Mouse (Mus musculus): ENCODE results near the gene Brix1.
"Not testable (repeated sequence)": the region's sequence is repeated elsewhere in the genome, so short reads cannot be mapped to it uniquely, and the experiment has no call there.

Brix1 gene

DNA sequence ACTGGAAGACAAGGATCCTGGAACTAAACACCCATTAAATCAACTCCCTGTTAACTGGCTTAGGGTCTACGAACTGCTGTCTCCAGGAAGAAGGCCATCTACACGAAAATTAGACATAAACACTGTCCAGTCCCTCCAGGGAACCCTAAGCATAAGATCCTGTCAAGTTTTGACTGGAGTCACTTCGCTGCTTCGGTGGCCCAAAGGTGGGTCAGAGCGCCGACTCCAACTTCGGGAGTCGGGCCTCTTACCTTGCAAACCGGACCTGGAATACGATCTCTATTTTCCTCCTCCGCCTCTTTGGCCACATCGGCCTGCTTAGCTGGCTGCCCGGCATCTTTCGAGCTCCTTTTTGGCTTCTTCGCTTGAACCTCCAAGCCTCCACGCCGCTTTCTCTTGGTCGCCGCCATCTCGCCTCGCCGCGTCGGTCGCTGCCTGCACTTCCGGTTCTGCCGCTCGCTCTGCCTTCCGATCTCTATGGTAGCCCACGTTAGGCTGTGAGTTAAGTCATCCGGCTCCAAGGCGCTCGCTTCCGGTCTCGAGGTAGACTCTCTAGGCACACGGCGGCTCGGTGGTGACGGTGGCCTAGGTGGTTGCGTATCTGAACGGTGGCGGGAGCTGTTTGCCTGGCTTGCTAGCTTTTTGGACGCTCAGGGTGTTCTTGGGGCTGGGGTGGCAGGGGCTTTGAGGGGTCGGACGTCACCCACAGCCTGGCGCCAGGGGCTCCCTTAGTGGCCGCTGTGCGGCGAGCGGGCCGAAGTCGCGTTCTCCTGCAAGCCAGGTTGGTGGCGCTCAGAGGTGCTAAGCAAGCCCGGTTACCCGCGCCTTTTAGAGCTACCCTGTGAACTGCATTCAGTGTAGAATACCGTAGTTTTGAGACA is at the start of gene Brix1, which contains the start of gene Rad1:
Gene Brix1 (minus strand): TSS at position 464 of the 881 bp plus-strand sequence.
Gene Rad1 (plus strand): TSS at position 535 of the 881 bp plus-strand sequence.
- DNase-seq (ENCODE audit: low spot score): peak; percentile 95

DNA sequence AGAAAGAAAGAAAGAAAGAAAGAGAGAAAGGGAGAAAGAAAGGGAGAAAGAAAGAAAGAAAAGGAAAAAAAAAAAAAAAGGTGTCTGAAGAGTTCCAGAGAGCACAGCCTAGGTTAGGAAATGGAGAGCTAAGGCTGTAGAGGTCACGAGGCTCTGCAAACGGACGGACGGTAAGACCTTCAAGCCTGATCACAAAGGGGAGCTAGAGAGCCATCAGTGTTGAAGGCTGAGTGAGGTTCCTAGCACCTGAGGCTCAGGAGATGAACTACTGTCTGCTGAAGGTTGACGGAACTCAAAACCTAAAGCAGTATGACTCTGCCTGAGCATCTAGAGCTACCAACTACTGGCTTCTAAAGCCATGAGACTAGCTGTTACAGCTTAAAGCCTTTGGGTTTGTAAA is 48.8 kb upstream of the Brix1 start:
- DNase-seq (ENCODE audit: low spot score): no peak

DNA sequence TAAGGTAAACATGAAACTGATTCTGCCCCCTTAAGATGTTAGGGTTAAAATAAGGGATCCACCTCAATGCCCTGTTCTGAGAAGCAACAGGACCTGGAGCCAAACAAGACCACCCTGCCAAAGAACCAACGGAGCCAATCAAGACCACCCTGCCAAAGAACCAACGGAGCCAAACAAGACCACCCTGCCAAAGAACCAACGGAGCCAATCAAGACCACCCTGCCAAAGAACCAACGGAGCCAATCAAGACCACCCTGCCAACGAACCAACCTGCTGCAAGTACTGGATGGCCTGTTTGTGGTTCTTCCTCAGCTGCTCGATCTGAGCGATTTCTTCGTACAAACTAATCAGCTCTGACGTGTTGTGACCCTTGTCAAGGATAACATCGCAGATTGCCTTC is 47.6 kb upstream of the Brix1 start:
- not testable (repeated sequence) for DNase-seq (ENCODE audit: low spot score)

DNA sequence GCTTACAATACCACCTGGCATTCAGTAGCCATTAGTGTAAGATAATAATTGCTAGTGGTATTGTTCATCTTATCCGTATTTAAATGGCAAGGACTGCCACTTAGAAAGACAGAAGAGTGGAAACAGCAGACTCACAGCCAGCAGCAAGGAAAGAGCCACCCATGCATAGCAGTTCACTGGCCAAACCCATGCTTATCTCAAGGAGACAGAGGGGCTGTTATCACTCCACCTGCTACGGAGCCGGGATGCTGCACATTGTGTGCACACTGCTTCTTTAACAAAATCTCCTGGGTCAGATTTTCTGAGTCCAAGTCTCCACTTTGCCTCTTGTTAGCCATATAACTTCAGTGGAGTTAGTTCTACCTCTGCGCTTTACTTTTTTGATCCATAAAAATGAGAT is 45.6 kb upstream of the Brix1 start:
- no peak for DNase-seq (ENCODE audit: low spot score)

DNA sequence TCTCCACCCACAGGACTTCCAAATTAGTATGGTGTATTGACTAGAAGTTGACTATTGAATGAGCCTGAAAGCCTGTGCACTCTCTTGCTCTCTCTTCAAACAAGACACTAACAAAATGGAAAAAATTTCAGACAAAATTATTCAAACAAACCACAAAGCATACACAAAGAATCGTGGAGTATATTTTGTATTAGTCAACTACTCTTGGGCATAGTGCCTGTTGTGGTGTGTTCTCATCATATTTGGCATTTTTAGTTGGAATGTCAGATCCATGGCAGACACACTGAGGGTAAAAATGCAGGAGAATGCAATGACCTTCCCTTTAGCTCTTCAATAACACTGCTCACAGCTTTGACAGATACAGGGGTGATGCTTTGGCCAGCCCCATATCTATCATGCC is 40.1 kb upstream of the Brix1 start:
- DNase-seq (ENCODE audit: low spot score): no peak

DNA sequence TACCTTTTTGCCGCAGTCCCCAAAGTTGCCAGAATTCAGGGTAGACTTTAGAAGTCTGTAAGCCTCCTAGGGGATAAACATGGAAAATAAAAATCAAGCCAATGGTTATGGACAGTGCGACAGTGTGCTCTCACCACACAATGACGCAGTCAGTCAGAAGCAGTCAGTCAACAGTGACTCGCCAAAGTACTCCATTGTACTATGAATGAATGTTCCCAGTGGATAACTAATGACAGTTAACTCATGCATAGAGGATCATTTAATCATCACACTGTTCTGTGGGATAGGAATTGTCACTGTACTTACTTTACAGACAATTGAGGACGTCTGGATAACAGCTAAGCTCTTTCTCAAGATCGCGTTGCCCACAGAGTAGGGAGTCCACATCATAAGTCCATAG is 29.4 kb upstream of the Brix1 start:
- no peak for DNase-seq (ENCODE audit: low spot score)

DNA sequence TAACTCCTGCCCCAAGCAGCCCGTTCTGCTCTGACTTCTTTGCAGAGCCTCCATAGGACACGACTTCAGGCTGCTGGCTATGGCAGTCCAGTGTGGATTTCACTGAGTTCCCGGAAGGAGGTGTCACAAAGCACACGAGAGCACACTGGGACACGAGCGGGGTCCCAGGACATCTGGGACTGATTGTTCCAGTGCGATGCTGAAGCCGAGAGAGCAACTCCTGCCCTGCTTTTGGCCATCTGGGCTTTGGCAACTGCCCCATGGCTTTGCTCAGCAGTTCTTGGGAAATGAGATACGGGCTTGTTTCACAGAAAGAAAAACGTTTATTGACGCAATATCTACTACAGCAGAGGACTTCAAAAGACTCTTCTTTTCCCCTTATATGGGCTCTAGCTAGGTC is 20.4 kb upstream of the Brix1 start:
- peak; percentile 6 for DNase-seq (ENCODE audit: low spot score)

DNA sequence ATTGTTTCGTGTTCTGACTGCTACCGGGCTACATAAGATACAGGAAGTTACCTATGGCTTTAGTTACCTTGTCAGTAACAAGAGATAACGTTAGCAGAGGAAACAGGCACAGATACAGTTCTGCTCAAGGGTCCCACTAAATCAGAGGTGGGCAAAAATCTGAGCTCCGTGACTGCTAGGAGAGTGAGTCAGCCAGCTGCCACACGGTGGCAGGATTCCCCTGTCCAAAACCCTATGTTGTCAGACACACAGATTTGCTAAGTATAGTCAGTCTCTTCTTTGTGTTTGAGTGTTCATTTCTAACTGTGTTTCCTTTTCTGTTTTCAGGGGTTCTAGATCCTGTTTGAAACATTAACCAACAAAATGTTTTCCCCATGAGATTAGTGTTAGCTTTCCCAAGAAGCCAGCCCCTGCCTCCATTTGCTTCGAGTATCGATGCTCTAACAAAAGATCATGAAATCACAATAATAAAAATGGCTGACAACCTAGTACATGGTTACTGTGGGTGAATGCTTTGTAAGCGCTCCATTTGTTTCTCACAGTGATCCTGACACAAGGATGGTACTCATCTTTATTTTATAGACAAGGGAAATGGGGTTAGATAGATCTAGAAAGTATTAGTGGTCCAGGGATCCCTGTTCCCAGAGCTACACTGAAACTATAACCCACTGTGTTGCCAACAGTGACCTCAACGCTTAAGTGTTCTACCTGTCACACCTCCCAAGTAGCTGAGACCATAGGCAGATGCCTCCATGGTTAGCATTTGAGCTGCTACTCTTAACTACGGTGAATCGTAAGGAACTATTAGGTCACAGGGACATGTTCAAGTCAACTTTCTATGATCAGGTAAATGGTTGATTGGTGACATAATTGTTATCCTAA is 15.3 kb upstream of the Brix1 start:
- DNase-seq (ENCODE audit: low spot score): peak; percentile 12

DNA sequence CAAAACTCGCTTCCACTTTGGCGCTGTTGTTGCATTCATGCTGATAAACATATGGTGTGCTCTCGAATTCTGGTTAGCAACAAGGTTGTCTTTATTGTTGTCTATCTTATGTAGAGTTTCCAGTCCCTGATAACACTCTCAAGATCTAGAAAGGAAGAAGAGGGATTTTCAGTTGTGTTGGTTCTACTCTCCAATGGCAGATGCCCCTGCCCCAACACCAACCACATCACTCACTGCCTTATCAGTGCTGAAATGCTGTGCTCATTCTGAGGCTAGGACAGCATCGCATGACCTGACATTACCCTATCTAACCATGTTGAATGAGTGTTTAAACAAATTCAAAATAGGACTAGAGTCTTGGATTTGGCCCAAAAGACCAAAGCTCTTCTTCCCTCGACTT is 14.3 kb upstream of the Brix1 start:
- DNase-seq (ENCODE audit: low spot score): no peak

DNA sequence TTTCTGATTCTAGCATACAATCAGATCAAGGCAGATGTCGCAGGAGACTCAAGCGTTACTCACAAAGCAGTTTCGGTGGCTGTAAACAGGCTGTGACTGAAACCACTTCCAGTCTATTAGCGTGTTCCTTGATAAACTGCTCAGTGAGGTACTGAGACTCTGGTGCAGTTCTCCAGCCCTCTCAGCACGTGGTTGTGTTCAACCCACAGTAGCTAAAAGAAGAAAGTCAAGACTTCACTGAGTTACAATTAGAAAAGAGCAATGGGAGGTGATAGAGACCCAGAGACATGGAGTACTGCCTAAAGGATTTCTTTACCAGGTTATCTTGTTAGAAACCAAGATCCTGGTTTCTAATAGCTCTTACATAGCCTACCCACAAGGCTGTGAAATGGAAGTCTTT is 13.8 kb upstream of the Brix1 start:
- no peak for DNase-seq (ENCODE audit: low spot score)

DNA sequence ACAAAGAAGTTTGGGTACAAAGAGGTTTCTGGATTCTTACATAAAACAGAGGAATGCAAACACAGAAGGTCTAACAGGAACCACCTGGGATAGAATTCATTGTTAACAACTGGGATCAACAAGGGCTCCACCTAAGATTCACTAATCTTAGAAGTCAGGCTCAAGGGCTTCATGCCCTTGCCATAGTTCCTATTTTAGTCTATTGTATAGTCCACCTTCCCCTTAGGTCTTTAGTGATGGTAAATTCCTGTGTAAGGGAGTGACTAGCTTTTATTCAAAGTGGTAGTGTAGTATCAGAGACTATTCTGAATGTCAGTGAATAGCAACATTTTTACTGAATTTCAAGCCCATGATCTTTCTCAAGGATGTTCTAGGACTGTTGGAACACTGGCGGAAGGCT is 10.9 kb upstream of the Brix1 start:
- DNase-seq (ENCODE audit: low spot score): not testable (repeated sequence)

DNA sequence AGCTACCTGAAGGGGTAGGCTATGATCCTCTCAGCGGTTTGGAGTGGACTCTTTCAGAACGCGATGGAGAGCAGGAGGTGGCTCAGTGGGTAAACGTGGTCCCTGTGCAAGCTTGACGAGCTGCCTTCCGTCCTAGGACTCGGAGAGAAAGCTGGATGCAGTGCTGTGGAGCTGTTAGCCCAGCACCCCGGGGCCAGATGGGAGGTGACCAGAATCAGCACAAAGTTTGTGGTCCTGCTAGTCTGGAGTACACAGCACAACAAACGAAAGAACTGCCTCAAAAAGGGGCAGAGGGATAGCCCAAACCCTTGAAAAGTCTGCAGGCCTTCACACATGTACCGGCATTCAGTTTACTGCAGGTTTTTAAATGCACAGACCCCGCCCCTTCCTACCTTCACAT is 10.2 kb upstream of the Brix1 start:
- DNase-seq (ENCODE audit: low spot score): no peak

DNA sequence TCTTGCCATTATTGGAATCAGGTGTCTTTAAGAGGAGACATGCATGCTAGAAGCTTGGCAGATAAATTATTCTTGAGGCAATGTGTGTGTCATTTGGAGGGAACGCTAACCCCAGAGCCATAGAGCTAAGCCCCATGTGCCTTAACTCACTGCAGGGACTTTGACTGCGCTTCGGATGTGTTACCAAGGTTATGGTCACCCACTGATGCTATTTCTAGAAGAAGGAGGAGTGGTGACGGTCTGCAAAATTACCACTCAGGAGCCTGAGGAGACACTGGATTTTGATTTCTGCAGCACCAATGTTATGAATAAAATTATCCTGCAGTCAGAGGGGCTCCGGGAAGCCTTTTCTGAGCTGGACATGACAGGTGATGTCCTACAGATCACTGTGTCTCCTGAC is 4.4 kb upstream of the Brix1 start:
- DNase-seq (ENCODE audit: low spot score): no peak

DNA sequence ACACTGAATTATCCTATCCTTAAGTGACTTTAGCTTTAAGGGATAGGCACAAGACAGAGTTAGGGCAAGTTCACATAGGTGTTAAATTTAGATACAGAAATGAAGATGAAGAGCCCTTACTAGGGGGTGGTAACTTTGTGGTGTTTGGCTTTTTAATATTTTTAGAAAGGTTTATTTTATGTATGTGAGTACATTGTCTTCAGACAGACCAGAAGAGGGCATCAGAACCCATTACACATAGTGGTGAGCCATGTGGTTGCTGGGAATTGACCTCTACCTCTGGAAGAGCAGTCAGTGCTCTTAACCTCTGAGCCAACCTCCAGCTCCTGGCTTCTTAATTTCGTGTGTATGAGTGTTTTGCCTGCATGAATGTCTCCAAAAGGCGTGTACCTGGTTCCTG is 1.5 kb upstream of the Brix1 start:
- no peak for DNase-seq (ENCODE audit: low spot score)

DNA sequence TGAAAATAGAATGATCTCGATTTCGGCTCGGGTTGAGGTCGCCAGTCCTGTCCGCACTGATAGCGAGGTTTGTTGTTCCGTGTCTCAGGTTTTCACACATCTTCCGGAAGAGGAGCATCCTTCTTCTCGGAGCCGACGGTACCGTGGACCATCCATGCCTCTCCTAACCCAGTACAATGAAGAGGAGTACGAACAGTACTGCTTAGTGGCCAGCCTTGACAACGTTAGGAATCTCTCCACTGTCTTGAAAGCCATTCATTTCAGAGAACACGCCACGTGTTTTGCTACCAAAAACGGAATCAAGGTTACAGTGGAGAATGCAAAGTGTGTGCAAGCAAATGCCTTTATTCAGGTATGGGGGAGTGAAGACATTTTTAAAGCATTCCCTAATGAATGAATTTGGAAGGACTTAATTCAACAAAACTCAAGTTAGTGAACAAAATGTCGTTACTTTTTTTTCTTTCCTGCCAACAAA is 655 bp upstream of the Brix1 start:
- DNase-seq (ENCODE audit: low spot score): no peak

DNA sequence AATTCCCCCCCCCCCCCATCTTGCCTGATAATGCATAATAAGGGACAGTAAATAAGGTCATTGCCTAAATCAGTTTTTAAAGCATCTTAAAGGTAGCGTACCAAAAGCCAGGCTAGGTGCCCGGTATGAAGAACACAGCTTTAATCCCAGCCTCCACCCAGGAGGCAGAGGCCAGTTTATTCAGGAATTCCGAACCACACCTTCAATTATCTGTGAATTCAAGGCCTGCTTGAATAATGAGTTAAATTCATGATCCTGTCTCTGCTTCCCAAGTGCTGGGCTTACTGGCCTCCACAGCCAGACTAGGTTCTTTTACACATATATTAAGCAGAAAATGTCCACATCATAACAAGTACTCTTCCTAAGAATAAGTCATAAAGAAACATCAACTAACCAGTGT is 14.8 kb downstream of the Brix1 start:
- DNase-seq (ENCODE audit: low spot score): no peak

DNA sequence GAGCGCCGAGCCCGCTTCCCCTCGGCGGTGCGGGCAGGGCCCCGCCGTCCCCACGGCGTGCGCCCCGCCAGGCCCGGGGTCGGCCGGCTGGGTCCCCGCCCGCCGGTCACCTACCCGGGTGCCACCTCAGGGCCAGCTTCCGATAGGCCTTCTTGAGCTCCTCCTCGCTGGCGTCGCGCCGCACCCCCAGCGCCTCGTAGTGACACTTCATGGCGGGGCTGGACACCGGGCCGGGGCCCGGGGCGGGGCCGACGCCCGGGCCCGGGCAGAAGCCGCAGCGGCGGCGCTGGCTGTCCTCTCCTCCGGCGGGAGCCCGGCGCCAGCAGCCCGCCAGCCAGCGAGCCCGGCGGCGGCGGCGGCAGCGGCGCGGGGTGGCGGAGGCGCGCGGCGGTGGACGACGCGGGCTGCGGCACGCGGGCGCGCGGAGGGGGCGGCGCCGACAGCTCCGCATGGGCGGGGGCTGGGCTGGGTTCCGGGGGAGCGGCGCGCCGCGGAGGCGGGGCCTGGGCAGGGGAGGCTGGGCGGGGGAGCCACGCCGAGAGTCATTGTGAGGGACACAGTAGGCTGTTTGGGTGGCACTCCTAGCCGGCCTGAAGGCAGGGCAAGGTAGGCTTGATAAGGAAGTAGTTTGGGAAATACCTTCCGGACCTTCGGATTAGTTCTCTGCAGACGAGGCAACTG is 15.5 kb downstream of the Brix1 start, which contains the start of gene Dnajc21:
Gene Dnajc21 (minus strand): TSS at position 366 of the 681 bp plus-strand sequence.
- DNase-seq (ENCODE audit: low spot score): peak; percentile 92

DNA sequence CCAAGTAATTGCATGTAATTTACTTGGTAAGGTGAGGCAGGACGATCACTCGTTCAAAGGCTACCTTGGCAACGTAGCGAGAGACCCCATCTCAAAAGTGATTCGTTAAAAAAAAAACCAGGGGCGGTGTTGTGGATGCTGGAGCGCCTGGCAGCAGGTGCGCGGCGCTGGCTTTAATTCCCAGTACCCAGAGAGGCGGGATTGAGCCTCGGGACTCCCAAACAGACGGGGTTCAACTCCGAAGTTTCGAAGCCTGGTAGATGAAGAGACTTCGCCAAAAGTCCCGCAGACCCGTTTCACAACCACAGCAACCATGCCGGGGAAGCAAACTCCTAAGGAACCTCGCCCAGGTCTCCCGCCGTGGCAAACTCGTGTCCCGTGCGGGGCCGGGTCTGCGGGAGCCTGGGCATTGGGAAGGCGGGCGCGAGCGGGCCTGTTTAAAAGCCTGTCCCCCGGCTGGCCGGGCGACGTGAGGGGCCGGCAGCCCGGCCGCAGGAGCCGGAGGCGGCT is 16.1 kb downstream of the Brix1 start:
- no peak for DNase-seq (ENCODE audit: low spot score)

DNA sequence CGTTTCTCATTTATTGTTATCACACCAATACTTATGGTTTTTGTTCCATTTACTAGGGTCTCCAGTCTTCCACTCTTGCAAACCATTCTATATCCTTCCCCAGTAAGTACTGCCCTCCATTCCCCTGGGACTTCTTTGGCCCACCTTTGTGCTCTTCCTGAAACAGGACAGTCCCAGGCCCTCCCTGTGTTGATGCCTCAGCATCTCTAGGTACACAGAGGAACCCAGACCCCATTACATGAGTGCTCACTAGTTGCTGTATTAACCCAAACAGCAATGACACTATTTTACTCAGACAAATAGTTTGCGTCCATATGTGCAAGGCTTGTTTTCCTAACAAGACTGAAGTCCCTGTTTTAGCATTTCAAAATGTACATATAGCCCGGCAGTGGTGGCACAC is 17.0 kb downstream of the Brix1 start:
- no peak for DNase-seq (ENCODE audit: low spot score)

DNA sequence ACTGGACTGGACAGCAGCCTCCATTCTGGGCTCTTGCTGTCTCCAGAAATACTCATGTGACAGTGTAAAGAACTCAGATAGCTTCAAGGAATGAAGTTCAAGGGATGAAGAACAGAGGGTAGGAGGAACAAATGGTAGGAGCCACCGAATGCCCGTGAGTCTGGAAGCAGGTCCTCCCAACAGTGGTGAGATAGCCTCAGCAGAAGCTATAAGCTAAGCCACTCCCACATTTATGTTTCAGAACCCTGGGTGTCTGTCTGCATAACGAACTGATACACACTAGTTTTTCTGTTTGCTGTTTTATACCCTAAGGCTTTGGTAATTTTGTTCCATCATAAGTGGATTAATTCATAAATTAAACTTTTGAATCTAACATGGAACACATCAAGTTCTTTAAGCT is 21.1 kb downstream of the Brix1 start:
- no peak for DNase-seq (ENCODE audit: low spot score)

DNA sequence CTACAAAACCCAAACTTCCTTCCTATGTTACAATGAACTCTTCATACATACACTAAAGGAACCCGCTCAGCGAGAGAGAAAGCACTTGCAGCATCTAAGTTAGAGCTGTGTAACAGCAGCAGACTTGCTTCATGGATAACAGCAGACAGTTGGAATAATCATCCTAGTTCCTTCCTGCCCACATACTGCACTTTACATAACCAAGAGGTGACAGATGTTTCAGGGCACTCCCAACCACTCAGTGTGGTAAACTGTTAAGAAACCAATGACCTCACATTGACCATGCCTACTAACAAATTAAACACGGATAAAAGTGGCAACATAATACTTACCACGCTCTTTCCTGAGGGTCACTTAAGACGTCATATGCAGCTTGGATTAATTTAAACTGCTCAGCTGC is 22.2 kb downstream of the Brix1 start:
- DNase-seq (ENCODE audit: low spot score): no peak

DNA sequence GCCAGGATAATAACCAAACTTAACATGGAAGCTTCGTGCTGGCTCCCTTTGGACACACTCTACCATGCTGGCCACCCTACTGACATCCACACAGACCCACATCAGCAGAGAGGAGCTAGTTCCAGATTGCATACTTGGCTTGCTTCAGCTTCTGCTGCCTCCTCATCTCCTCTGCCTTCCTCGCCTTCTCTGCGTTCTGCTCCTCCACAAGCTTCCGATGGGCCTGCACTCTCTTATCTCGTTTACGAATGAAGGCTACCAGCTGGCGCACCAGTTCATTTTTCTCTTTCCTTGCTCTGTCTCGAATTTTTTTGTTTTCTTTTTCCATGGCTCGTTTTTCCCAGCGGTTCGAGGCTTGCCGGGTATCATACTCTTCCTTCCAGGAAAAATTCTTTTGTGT is 24.8 kb downstream of the Brix1 start:
- no peak for DNase-seq (ENCODE audit: low spot score)

Measured in lung, postnatal 25 days (tissue).